Mouse (Mus musculus) bone marrow macrophage, adult 2 months (primary cell): ENCODE results near the gene Zyg11b.

Source experiments
- CTCF ChIP-seq: IDR thresholded peaks from 2 replicates; pipeline ENCODE4 v1.5.1; 2012; ENCODE audit warnings: low read depth, mild to moderate bottlenecking, low read length, moderate library complexity
- POLR2A ChIP-seq: IDR thresholded peaks from 2 replicates; pipeline ENCODE4 v1.6.1; 2012; ENCODE audit warnings: mild to moderate bottlenecking, low read depth, low read length, borderline replicate concordance

DNA sequence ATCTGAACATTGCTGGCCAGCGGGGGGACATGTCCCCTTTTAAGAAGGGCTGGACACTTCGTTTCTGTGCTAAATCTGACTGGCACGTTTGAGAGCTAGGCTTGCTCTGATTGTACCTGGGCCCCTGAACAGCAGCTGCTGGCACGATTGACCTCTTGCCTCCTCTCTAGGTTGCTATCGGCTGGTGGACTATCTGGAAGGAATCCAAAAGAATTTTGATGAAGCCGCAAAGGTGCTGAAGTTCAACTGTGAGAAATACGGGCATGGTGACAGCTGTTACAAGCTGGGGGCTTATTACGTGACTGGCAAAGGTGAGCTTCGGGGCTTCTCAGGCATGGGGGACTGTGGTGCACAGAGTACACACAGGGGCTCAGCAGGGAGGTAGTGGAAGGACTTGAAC is 31.1 kb upstream of the Zyg11b start:
- TF ChIP-seq POLR2A (no peak), CTCF (no peak)
